Mouse (Mus musculus): ENCODE data around the gene Fam114a1. TPM values are rescaled to one million over a fixed set of nuclear protein-coding genes. Genes with fewer than 3 reads are reported as not detected.
A peak's percentile ranks its signal among the peaks of the same experiment; 100 is the strongest.

Gene Fam114a1
- polyA plus RNA-seq, 1 experiment from 2014 or later = 21.1 TPM

DNA sequence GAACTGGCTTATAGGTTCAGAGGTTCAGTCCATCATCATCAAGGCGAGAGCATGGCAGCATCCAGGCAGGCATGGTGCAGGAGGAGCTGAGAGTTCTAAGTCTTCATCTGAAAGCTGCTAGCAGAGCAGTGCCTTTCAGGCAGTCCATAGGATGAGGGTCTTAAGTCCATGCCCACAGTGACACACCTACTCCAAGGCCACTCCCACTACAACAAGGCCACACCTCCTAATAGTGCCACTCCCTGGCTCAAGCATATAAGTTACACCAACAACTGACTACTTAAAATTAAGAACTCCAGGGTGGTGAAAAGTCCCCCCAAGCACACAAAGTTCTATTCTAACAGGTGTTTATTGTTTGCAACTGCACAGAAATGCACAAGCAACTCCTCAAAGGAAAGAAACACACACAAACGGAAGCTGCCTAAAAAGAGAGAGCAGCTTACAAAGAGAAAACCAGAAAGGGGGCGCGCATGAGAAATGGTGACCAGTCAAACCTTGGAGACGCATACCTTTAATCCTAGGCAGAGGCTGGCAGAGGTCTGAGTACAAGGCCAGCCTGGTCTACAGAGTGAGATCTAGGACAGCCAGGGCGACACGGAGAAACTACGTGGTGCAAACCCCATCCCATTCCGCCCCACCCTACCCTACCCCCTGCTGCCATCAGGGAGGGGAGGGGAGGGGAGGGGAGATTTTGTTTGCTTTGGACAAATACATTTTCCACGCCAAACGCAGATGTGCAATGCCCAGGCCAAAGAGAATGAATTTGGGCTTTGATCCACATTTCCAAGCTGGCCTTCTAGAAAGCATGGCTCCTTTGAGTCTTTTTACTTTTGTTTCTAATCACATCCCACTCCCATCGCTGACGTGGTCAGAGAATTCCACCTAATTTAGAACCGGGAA, 660 bp upstream of the Fam114a1 start:
- 6% methylated on average over 14 of the region's 14 CpGs for WGBS
- H3K27ac ChIP-seq (replicated peaks) = no peak overlapping the region
- peak overlapping the region; percentile 68 for H3K9ac ChIP-seq (replicated peaks)
- peak; percentile 35; the same call in 1 of the 2 replicates for ATAC-seq (ENCODE audit: low FRiP score, low read depth)
- no peaks in the 10 kb centered on the region for H3K9me3 ChIP-seq
- H3K4me1 ChIP-seq = peaks cover 14% of the 10 kb centered on the region; the same call in 1 of the 2 replicates
- peak overlapping the region; percentile 97 for H3K4me2 ChIP-seq (replicated peaks)
- peaks cover 30% of the 10 kb centered on the region for H3K27me3 ChIP-seq
- no peaks in the 10 kb centered on the region for H3K36me3 ChIP-seq
- H3K4me3 ChIP-seq = peak overlapping the region; percentile 59

DNA sequence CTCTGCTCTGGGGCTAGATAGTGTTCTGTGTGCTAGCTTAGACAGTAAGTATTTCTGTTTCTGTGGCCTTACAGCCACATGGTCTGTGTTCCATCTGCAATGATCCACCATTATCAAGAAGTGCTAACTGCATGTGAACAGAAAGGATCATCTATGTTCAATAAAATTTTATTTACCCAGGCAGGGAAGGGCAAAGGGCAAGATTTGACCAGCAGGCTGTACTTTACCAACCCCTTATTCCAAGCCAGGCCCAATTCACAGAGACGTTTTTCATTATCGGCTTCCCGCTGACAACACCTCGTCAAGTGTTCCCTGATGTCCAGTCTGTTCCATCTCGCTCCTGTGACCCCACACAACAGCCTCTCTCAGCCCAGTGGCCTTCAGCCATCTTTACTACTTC, 5.2 kb downstream of the Fam114a1 start:
- 75% methylated on average over 5 of the region's 5 CpGs for WGBS
- Histone ChIP-seq H3K4me2 (replicated peaks) (no peak overlapping the region), H3K27me3 (peaks cover 13% of the 10 kb centered on the region), H3K9me3 (no peaks in the 10 kb centered on the region), H3K4me1 (0 out of 2 replicates have a peak, but pooled peaks cover 2% of the 10 kb centered on the region), H3K36me3 (no peaks in the 10 kb centered on the region), H3K4me3 (no peak overlapping the region), H3K9ac (replicated peaks) (no peak overlapping the region), H3K27ac (replicated peaks) (no peak overlapping the region)
- no peak for ATAC-seq (ENCODE audit: low FRiP score, low read depth)

DNA sequence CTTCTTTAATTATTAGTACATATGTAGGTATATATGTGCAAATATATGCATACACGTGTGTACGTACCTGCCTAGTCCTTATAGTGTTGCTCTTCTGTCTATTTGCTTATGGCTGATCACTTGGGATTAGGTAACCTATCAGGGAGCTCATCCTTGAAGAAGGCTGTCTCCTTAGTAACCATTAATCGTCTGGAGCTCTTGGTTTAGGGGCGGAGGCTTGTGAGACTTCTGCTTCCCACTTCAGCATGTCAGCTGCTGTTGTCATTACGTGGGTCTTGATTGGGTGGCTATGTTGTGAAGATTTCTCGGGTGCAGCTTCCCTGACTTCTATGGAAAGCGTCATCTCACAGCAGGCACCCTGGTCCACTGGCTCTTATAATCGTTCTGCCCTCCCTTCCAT, 7.3 kb downstream of the Fam114a1 start:
- 73% methylated on average over 8 of the region's 8 CpGs for WGBS

DNA sequence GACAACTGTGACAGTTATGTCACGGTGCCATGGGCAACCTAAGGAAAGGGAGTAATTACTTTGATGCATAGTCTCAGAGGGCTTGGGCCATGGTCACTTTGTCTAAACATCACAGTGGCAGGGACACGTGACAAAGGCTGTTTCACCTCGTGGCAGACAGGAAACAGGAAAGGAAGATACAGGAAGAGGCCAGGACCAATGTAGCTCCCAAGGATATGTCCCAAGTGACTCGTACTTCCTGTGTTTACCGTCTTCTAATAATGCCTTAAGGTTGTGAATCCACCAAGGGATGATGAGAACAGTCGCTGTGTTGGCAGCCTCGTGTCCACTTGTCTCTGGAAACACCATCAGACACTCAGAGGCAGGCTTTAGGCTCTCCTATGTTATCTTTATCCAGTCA, 16.1 kb downstream of the Fam114a1 start:
- H3K27ac ChIP-seq (replicated peaks) = no peak overlapping the region
- H3K4me1 ChIP-seq = no peaks in the 10 kb centered on the region
- no peaks in the 10 kb centered on the region for H3K36me3 ChIP-seq
- H3K27me3 ChIP-seq = no peaks in the 10 kb centered on the region
- no peak overlapping the region for H3K9ac ChIP-seq (replicated peaks)
- no peak overlapping the region for H3K4me3 ChIP-seq
- H3K4me2 ChIP-seq (replicated peaks) = no peak overlapping the region
- no peaks in the 10 kb centered on the region for H3K9me3 ChIP-seq
- no peak for ATAC-seq (ENCODE audit: low FRiP score, low read depth)
- WGBS = 87% methylated on average over 7 of the region's 7 CpGs

More for the DNA sequence above, 7.3 kb downstream of the Fam114a1 start:
- Histone ChIP-seq H3K4me3 (no peak overlapping the region), H3K27ac (replicated peaks) (no peak overlapping the region), H3K4me1 (no peaks in the 10 kb centered on the region), H3K9me3 (no peaks in the 10 kb centered on the region), H3K27me3 (no peaks in the 10 kb centered on the region), H3K36me3 (no peaks in the 10 kb centered on the region), H3K4me2 (replicated peaks) (no peak overlapping the region), H3K9ac (replicated peaks) (no peak overlapping the region)
- no peak for ATAC-seq (ENCODE audit: low FRiP score, low read depth)

DNA sequence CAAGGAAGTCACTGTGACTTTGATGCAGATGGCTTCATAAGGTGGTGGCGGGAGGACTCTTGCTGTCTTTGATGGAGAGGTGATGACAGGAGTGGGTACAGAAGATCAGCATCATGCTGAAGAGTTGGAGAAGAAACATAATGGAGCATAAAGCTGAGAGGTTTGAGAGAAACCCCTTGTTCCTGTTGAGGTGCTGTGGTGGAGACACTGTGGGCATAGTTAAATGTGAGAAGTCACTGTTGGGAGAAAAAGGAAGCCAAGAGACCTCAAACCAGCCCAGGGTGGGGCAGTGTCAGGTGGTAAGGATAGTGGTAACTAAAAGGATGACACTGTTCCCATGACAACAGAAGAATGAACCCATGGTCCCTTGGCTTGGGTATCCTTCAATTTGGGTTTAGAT, 20.1 kb downstream of the Fam114a1 start:
- Histone ChIP-seq H3K9me3 (no peaks in the 10 kb centered on the region), H3K36me3 (no peaks in the 10 kb centered on the region), H3K4me2 (replicated peaks) (no peak overlapping the region), H3K4me1 (no peaks in the 10 kb centered on the region), H3K27ac (replicated peaks) (no peak overlapping the region), H3K27me3 (no peaks in the 10 kb centered on the region), H3K9ac (replicated peaks) (no peak overlapping the region), H3K4me3 (no peak overlapping the region)
- no peak for ATAC-seq (ENCODE audit: low FRiP score, low read depth)
- WGBS = 90% methylated on average over 1 of the region's 1 CpGs

DNA sequence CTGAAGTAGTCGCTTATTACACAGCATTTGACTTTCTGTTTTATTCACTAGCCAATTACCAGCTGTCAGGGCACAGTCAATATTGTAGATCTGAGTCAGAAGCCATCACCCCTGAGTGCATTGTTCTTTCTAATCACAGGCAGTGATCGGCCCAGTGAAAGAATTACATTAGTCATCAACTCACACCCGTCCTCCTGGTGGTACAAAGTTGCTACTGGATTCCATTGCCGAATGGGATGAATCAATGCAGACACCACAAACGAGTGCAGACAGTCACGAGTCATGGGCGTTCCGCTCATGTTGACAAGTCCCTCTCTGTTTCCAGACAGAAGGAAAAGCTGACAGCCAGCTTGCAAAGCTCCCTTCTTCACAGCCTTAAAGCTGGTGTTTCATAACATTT, 22.7 kb downstream of the Fam114a1 start:
- WGBS = 62% methylated on average over 8 of the region's 8 CpGs

DNA sequence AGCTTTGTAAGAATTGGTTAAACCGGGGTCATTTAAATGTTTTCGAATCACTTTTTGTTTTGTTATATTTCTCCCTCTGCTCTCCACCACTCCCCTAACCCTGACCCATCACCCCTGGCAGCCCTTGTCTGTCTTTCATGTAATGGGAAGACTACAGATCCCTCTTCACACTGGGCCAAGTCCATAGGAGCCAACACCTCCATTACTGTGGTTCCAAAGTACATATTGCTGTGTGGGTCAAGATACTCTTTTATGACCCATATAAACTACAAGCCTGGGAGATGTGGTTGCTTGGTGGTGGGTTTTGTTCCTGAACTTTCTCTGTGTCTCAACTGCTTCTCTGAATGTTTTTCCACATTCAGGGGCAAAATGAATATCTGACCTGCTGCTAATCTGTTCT, 25.5 kb downstream of the Fam114a1 start:
- Histone ChIP-seq H3K4me1 (no peaks in the 10 kb centered on the region), H3K27ac (replicated peaks) (no peak overlapping the region), H3K27me3 (no peaks in the 10 kb centered on the region), H3K4me3 (no peak overlapping the region), H3K4me2 (replicated peaks) (no peak overlapping the region), H3K9ac (replicated peaks) (no peak overlapping the region), H3K9me3 (no peaks in the 10 kb centered on the region), H3K36me3 (no peaks in the 10 kb centered on the region)
- 97% methylated on average over 2 of the region's 2 CpGs for WGBS
- ATAC-seq (ENCODE audit: low FRiP score, low read depth) = no peak

More for the DNA sequence above, 22.7 kb downstream of the Fam114a1 start:
- Histone ChIP-seq H3K27me3 (no peaks in the 10 kb centered on the region), H3K36me3 (no peaks in the 10 kb centered on the region), H3K4me1 (no peaks in the 10 kb centered on the region), H3K27ac (replicated peaks) (no peak overlapping the region), H3K4me2 (replicated peaks) (no peak overlapping the region), H3K9me3 (no peaks in the 10 kb centered on the region), H3K4me3 (no peak overlapping the region), H3K9ac (replicated peaks) (no peak overlapping the region)
- no peak for ATAC-seq (ENCODE audit: low FRiP score, low read depth)

DNA sequence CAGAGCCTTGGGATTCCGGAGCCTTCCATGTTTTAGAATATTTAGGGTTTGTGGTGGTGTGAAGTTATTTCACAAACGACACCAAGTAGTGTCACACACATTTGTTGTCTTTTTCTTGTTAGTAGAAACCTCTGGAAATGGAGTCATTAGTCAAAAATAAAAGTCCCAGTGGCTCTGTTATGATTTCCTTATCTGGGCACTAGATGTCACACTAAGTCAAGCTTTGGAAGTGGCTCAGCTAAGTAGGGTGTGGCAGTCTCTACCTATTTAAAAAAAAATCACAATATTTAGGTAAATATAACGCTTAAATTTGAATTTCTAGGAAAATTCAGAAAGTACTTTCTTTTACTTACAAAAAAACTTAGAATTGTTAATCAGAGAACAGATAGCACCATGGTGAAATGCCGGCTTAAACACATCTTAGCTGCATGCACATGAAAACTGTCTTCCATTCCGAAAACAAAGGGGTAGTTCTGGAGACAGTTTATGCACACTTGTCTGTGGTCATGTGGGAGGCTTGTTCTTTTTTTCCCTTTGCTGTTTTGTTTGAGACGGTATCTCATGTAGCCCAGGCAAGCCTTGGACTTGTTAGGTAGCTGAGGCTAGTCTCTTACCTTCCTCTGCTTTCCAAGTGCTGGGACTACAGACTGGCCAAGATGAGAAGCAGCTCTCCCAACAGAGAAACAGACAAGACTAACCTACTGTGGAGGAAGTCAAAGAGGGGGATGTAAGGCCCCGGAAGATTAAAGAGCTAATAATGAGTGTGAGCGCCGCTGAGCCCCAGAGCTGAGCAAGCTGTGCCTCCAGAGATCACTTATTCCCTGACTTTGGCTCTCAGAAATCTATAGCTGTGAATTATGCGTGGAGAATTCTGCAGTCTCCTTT, 33.3 kb downstream of the Fam114a1 start:
- no peak overlapping the region for H3K4me2 ChIP-seq (replicated peaks)
- no peaks in the 10 kb centered on the region for H3K36me3 ChIP-seq
- no peaks in the 10 kb centered on the region for H3K27me3 ChIP-seq
- H3K4me3 ChIP-seq = no peak overlapping the region
- ATAC-seq (ENCODE audit: low FRiP score, low read depth) = no peak
- H3K4me1 ChIP-seq = peaks cover 10% of the 10 kb centered on the region
- WGBS = 52% methylated on average over 10 of the region's 10 CpGs
- no peaks in the 10 kb centered on the region for H3K9me3 ChIP-seq
- H3K27ac ChIP-seq (replicated peaks) = 0 out of 2 replicates have a peak overlapping the region, but pooled peaks have one; percentile 25
- H3K9ac ChIP-seq (replicated peaks) = no peak overlapping the region

DNA sequence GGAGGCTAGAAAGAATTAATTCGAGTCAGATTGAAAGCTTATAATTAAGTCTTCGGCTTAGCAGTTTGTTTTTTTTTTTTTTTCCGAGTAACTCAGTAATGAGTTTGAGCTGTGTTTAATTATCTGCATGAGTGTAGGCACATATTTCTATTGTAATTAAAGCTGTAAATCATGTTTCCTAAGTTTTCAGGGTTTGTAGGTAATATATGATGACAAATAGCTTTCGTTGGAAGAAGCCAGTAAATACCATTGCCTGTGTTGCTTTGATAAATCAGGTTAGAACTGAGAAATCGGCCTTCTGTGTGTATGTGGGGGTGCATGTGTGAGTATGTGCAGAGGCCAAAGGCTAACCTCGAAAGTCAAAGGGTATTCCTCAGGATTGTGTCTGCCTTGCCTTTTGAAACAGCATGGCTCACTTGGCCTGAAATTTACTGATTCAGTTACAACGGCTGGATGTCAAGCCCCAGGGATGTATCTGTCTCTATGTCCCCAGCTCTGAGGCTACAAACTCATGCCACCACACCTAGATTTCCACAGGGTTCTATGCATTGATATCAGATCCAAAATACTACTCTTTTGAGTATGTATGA, 34.2 kb downstream of the Fam114a1 start:
- no peak overlapping the region for H3K4me3 ChIP-seq
- WGBS = 58% methylated on average over 7 of the region's 7 CpGs

DNA sequence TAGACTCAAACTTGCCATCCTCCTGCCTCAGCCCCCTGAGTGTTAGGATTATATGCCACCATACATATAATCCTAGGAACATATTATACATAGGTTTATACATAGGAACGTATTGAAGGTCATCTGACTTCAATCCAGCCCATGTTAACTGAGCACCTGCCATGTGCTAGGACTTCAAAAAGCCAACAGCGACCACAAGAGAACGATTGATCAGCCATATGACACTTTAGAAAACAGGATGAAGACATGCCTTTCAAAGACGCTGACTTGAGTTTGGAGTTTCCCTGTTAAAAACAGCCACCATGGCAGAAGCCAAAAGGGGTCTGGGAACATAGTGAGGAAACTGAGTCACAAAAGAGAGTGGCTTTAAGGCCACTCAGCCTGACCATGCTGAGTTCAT, 35.4 kb downstream of the Fam114a1 start:
- Histone ChIP-seq H3K9ac (replicated peaks) (no peak overlapping the region), H3K9me3 (no peaks in the 10 kb centered on the region), H3K4me2 (replicated peaks) (no peak overlapping the region), H3K27me3 (no peaks in the 10 kb centered on the region), H3K4me3 (no peak overlapping the region), H3K4me1 (peaks cover 10% of the 10 kb centered on the region), H3K36me3 (no peaks in the 10 kb centered on the region), H3K27ac (replicated peaks) (no peak overlapping the region)
- no peak for ATAC-seq (ENCODE audit: low FRiP score, low read depth)
- 92% methylated on average over 4 of the region's 4 CpGs for WGBS

More for the DNA sequence above, 34.2 kb downstream of the Fam114a1 start:
- no peaks in the 10 kb centered on the region for H3K36me3 ChIP-seq
- no peak overlapping the region for H3K9ac ChIP-seq (replicated peaks)
- ATAC-seq (ENCODE audit: low FRiP score, low read depth) = no peak
- H3K27me3 ChIP-seq = no peaks in the 10 kb centered on the region
- H3K27ac ChIP-seq (replicated peaks) = no peak overlapping the region
- H3K4me1 ChIP-seq = peaks cover 10% of the 10 kb centered on the region
- no peaks in the 10 kb centered on the region for H3K9me3 ChIP-seq
- H3K4me2 ChIP-seq (replicated peaks) = no peak overlapping the region

DNA sequence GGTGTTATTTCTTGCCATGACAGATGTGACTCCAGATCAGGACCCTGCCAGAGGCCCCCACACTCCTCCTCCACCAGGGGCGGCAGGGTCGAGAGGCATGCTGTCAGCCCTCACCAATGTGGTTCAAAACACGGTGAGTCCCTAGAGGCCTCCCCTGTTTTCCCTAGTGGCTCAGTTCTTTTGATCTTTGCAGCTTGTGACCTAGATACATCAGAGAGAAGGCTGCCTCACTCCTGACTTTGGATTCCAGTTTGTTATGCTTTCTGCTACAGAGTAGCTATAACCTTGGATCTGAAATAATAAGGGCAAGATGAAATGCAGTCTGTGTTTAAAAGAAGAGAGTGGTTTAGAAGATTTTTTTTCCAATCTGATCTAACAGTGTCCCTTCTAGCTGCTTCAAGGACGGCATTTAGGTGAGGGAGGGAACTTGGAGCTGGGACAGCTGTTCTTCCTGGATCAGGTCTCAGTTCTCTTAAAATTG, 36.2 kb downstream of the Fam114a1 start:
- ATAC-seq (ENCODE audit: low FRiP score, low read depth) = no peak
- Histone ChIP-seq H3K27ac (replicated peaks) (no peak overlapping the region), H3K4me3 (no peak overlapping the region), H3K4me1 (peaks cover 10% of the 10 kb centered on the region), H3K9ac (replicated peaks) (no peak overlapping the region), H3K4me2 (replicated peaks) (no peak overlapping the region), H3K27me3 (no peaks in the 10 kb centered on the region), H3K9me3 (no peaks in the 10 kb centered on the region), H3K36me3 (no peaks in the 10 kb centered on the region)
- 42% methylated on average over 4 of the region's 4 CpGs for WGBS
